Mouse (Mus musculus): ENCODE data around the gene Cdk5. TPM values are rescaled to one million over a fixed set of nuclear protein-coding genes. Genes with fewer than 3 reads are reported as not detected.
"Not testable (repeated sequence)": the region's sequence is repeated elsewhere in the genome, so short reads cannot be mapped to it uniquely, and the experiment has no call there.

The Cdk5 gene
- total RNA-seq, 2 experiments from 2014 or later = 15.5 to 17.5 TPM

DNA sequence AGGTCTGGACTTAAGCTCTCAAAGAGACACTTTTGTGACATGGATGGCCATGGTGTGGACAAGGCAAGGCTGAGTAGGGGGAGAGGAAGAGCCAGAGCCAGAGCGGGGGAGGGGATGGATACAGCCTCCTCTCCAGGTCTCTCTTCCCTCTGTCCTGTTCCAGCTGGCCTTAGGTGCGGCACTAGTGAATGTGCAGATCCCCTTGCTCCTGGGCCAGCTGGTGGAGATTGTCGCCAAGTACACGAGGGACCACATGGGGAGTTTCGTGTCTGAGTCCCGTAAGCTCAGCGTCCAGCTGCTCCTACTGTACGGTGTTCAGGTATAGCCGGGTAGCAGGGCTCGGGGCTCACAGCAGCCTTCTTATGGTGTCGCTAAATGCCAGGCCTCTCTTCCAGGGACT, 23.0 kb downstream of the Cdk5 start:
- no peak for DNase-seq

DNA sequence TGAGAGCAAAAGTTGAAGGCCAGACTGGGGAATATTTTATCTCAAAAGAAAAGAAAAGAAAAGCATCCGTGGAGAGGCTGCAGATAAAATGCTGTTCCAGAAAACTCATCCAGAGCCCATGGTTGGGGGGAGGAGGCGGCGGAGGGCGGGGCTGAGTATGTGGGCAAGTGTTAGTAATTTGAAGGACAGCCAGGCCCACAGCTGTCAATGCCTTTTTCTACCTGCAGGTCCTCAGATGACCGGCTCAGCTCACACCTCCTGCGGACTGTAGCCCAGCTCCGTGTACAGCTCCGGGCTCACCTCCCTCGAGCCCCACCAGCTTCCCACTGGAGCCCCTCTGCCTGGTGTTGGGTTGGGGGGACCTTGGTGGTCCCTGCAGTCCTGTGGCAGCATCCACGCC, 23.6 kb downstream of the Cdk5 start:
- no peak for DNase-seq

DNA sequence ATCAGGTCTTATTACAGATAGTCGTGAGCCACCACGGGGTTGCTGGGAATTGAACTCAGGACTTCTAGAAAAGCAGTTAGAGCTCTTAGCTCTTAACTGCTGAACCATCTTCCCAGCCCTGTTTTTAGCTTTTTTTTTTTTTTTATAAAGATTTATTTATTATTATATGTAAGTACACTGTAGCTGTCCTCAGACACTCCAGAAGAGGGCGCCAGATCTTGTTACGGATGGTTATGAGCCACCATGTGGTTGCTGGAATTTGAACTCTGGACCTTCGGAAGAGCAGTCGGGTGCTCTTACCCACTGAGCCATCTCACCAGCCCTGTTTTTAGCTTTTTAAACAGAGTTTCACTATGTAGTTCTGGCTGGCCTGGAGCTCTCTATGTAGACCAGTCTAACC, 27.1 kb downstream of the Cdk5 start:
- DNase-seq = not testable (repeated sequence)

DNA sequence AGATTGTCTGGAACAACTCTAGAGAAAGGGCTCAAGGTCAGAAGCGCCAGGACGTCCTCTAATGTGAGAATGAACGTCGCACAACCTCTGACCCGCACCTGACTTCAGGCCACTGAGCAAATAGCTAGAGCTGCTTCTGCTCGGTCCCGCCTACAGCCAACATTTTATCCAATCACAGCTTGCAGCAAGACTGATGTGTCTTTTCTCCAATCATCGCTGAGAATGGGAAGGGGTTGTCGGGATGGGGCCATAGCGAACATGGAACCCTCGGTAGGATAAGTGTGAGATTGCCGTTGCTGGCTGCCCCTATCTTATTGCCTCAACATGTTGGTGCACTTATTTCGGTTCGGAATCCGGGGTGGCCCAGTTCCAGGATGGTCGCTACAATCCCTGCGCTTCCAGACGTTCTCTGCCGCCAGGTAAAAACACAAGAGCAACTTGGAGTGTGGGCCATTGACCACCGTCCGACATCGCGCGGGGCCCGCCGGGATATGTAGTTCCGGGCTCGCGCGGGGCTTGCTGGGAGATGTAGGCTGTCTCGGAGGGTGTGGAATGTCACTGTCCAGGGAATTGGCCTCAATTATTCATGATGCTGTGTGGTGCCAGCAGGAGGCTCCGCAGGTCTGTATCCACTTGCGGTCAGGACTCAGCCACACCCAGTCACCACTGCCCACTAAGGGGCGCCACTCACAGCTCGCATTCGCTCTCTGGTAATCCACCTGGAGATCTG, 29.0 kb downstream of the Cdk5 start:
- peak; percentile 90 for DNase-seq

DNA sequence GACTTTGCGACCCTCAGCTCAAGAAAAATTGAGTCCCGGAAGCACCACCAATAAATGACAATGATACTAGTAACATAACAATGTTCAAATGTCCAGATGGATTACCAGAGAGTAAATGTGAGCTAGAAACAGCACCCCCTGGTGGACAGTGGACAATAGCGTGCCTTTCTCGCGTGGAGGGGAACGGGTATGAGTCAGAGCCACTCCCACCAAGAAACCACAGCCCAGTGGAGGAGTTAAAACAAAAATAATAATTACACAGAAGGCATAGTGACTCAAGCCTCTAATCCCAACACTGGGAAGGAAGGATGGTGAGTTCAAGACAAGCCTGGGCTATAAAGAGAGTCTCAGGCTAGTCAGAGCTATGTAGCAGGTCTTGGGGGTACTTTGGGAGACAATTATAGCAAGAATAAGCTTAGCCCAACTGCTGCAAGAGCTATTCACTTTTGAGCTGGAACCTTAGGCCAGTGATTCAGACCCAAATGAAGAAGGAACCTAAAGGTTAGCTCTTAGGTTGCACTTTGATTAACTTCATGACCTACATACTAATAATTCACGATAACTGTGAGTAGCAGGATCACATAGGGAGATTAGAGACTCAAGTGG, 29.8 kb downstream of the Cdk5 start, which contains the start of gene Abcb8:
Abcb8 (plus strand) TSS at position 272 of the 606 bp plus-strand sequence.
- peak; percentile 81 for DNase-seq

DNA sequence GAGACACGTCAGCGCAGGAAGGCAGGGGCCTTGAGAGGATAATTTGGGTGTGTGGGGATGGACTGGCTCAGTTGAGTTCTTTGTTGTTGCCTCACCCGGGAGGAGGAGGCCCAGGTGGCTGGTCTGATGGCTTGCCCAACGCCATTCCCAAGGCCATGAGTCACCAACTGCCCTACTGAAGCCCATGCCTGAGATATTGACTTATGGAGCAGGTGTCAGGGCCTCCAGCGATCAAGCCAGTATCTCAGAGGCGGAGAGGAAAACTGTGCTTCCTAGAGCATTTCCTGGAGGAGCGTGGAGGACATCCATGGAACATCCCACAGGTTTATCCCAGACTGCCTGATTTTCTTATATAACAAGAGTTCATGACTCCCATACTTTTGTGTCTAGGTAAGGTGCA, 30.6 kb downstream of the Cdk5 start:
- no peak for DNase-seq

DNA sequence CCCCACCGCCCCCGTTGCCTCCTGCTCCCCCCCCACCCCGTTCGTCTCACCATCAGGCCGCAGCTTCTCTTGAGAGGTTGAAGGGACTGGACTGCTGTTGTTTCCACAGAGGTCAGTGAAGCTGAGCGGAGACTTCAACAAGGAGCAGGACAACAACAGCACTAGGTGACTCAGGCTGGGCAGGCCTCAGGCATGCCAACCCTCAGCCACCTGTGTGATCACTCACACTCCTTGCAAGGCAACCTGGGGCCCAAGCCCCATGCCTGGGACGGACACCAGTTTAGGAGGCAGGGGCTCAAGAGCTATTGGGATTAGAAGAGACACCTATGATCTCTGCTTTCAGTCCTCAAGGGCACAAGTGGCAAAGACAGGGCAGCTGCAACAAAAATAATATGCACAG, 31.5 kb downstream of the Cdk5 start, which contains the start of gene Atg9b:
Atg9b (minus strand) TSS at position 280 of the 400 bp plus-strand sequence.
- DNase-seq = no peak

DNA sequence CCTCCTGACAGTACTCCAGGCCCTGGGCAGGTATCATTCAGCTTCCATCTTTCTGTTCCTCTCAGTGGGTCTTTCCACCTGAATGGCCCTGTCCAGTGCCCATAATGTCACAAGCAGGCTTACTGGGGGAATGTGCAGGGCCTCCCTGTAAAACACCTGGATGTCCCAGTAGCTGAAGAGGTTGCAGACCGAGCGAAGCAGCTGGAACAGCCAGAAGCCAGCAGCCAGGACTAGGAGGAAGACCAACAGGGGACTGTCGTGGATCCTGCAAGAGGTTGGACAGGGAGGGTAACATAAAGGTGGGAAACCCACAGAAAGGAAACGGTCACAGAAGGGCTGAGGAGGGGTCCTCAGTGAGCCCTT, 33.7 kb downstream of the Cdk5 start:
- no peak for DNase-seq

DNA sequence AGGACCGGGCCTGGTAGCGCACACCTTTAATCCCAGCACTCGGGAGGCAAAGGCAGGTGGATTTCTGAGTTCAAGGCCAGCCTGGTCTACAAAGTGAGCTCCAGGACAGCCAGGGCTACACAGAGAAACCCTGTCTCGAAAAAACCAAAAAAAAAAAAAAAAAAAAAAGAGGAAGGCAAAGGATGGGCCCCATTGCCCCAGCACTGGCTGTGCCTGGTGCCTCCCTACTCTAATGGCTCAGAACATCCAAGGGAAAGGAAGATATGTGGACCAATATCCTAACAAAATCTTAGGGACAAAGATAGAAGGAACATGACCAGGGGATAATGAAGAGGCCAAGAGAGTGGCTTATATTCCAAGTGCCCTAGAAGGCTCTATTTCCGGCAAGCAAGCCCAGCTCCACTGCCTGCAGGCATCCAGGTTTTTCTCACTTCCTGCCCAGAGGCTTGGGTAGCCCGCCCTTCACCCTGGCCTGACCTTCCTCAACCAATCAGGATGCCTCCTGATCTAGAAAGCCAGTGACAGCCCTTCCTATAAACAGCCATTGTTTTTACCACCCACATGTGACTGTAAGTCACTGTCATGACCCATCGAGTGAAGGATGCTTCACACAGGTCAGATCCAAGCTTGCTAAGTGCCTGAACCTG, 34.2 kb downstream of the Cdk5 start:
- no peak for DNase-seq

DNA sequence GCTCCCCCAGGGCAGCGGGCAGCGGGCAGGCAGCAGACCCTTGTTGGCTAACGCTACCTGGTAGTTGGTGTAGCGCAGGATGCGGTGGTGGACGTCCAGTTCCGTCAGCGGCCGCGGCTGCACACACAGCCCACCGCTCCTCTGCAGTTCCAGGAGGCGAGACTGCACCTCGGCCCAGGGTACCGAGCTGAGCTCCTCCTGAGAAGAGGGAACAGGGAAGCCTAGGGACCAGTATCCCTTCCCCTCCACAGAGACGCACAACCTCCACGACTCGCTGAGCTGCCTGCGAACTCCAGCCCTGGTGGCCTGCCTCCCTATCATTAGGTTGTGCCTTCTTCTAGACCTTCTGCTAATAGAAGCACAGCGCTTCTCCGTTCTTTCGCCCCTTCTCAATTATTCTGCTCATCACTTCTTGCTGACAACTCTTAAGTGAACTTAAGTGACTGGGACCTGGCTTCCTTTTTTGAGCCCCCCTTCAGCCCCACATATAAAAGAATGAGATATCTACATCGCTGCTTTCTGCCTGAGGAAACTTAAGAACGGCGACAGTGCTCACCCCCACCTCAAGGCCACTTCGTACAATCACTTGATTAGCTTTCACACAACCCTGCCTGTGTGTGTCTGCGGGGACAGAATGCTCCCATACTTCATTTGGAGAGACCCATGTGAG, 34.9 kb downstream of the Cdk5 start:
- DNase-seq = no peak

DNA sequence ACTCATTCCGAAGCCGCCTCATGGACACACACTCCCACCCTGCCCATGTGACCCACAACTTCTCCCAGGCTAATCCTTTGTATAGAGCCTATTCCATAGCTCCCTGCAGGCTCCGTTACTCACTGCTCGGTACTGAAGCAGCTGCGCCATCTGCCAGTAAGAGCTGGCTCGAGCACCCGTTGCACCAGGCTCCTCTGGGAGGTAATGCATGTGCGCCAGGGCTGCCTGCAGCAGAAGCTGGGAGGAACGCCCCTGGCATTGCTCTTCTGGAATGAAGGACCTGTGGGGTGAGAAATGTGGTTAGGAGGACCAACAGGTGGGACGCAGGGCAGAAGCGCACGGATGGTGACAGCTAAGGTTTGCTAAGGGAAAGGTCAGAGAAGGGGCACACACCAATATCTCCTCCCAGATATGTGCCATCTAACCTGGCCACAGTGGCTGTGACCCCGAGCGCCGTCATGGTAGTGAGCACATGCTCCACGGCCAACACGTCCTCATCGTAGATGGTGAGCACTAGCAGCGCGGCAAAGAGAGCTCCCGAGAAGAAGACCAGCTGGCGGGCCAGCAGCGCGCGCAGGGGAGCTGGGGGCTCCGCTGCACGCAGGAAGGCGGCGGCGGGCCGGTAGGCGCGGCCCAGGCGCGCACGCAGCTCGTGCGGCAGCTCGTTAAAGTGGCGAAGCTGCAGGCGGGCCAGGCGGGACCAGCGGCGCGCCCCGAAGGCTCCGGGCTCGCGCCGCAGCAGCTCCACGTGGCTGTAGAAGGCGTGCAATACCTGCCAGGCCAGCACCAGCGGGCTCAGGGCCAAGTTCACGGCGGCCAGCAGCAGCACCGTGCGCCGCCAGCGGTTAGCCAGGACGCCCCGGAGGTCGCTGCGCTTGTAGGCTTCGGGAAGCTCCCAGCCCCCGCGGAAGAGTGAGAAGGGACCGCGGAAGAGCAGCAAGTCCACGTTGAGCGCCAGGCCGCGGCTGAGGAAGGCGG, 35.8 kb downstream of the Cdk5 start:
- DNase-seq = peak; percentile 65

DNA sequence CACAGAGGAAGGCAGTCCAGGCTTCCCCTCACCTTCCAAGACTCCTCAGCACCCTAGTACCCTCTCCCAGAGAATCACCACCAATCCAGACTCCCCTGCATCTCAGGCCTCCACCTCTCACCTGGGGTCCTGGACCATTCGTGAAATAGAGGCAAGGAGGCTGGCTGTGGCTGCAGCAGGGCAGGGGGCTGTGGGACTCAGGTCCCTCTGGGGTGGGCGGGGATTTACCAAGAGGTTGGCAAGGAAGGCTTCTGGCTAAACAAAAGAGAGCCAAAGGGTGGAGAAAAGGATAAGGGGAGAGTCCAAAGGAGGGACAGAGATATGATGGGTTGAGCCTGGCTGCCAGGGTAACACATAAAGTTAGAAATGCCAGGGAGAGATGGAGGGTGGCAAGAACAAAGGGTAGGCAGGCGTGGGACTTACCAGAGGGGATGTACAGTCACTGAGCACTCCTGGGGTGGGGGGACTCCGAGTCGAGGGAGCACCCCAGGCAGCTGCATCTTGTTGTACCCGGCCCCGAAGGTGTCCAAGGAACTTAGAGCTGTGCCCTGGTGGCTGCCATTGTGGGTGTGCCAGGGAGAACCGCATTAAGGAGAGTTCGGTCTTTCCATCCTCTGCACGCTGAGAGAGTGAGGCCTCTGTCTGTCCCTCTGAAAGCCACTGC, 37.3 kb downstream of the Cdk5 start:
- DNase-seq = no peak

DNA sequence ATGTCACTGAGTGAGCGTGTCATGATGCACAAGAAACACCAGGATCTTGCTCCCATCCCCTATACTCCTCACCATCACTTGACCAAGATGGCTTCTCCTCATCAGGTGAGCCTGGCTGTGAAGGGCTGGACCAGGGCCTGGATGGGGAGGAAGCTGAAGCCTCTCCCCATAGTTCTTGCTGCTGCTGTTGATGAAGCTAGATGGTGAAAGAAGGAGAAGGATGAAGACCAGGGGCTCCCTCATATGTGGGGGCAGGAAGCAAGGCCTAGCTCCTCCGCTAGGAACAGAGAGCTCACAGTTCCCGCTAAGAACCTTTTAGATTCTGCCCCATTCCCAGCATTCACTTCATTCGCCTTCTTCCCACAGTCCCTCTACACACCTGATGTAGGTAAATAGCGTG, 38.0 kb downstream of the Cdk5 start:
- no peak for DNase-seq

DNA sequence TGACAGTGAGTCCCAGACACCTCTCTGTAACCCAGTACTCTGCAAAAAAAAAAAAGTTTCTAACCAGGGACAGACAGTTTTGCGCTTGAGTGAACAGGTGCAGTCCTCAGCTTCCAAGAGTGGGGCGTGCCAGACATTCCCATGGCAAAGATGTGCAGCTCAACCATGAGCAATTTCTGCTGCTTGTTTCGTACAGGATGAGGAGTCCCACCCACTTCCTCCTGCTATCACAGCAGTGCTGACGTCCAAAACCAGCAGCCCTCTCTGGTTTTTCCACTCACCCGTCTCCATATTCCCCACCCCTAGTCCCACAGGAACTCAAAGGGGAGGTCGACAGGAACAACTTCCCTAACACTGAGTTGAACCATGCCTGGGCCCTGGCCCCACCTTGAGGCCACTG, 38.9 kb downstream of the Cdk5 start:
- no peak for DNase-seq

DNA sequence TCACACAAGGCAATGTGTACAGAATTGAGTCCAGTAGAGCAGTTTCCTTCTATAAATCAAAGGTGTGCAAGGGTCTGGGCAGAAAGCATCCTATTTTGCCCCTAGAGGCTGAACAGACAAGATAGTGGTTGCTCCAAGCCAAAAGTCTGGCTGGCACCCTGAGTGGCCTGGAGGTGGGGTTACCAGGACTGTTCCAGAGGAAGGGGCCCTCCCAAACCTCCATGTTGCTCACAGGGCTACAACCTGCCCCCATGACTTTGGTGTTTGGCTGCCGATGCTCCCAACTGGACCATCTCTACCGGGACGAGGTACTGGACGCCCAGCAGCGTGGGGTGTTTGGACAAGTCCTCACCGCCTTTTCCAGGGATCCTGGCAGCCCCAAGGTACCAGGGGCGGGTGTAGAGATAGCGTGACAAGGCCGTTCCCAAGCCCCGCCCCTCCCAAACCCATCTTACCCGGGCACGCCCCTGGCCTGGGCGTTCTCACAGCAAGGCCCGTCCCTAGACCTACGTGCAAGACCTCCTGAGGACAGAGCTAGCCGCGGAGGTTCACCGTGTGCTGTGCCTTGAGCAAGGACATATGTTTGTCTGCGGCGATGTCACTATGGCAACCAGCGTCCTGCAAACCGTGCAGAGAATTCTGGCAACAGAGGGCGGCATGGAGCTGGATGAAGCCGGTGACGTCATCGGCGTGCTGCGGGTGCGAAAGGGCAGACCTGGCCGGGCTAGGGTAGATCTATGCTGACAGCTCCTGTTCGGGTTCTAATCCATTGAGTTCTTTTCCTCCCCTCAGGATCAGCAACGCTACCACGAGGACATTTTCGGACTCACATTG, 40.1 kb downstream of the Cdk5 start:
- DNase-seq = peak; percentile 81

DNA sequence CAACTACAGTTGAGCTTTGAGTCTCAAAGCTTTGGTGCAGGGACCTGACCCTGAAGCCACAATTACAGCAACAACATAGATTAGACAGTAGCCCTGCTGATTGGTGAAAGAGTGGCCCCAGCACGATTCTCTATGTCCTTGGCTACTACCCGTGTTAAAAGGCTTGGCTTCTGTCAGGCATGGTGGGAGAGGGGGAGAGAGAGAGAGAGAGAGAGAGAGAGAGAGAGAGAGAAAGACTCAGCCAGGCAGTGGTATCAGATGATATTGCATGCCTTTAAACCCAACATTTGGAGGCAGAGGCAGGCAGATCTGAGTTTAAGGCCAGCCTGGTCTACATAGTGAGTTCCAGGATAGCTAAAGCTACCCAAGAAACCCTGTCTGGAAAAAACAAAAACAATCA, 41.3 kb downstream of the Cdk5 start:
- no peak for DNase-seq

DNA sequence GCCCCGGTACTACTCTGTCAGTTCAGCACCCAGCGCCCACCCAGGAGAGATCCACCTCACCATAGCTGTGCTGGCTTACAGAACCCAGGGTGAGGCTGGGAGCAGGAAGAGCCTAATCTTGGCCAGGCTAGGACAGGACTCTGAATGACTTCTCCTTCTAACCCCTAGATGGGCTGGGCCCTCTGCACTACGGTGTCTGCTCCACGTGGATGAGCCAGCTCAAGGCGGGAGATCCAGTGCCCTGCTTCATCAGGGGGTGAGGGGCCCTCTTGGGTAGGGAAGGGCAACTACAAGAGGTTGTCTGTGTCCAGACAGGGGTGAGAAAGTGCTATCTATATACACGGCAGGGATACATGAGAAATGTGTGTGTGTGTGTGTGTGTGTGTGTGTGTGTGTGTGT, 41.8 kb downstream of the Cdk5 start:
- DNase-seq = no peak

DNA sequence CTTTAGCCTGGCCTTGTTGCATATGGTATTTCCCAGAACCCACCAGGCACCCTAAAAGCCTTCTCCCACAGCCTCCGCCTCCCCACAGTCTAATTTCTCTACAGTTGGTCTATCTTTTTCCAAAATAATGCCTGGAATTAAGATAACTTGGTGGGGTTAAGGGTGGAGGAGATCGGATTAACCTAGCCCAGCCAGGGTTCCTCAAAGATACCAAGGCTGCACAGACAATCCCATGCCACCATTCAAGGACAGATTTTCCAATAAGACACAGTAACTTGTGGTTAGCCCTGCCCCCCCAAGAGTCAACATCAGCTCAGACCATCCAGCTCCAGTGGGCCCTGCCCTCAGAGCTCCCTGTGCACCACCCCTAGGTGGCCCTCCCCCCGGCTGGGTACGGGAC, 42.8 kb downstream of the Cdk5 start:
- no peak for DNase-seq

DNA sequence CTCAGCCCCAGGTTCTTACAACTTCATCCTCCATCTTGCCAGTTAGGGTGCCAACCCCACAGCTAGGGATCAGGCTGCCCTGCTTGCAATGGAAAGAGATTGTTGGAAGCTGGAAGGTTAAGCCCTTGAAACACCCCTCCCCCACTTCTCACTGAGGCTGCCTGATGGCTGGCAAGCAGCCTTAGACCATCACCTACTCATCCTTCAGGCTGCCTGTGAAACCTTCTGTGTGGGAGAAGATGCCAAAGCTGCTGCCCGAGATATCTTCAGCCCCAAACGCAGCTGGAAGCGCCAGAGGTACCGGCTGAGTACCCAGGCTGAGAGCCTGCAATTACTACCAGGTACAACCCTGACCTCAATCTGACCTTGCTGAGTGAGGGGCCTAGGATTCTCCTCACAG, 43.8 kb downstream of the Cdk5 start:
- no peak for DNase-seq

DNA sequence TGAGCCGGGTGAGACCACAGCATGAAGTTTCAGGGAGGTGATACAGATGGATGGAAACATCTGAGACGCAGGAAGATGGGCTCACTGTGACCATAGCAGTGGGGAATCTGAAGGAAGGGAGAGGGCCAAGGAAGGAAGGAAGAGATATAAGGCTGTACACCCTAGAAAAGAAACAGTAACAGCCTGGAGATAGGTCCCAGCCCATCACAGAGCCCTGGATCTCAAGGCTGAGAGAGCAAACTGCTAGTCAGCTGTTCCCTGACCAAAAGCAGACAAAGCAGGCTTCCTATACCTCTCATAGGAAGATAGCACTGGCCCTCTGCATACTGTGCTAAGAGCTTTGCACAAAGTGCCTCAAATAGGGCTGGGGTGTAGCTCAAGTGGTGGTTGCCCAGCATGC, 44.6 kb downstream of the Cdk5 start:
- DNase-seq = no peak

All from gastrocnemius, postnatal 10 days (tissue).